Mouse (Mus musculus) embryonic facial prominence, embryonic 15.5 days (tissue): ENCODE data around the gene Lrrc46. TPM values are rescaled to one million over a fixed set of nuclear protein-coding genes. Genes with fewer than 3 reads are reported as not detected.

Experiments
- ATAC-seq: fragments of 200-750 bp; cut with Nextera tagmentation; 2 replicates; pipeline ENCODE4 v1.8.0; 2017; ENCODE audit warnings: low read depth, moderate TSS enrichment; ENCODE audit not compliant: insufficient number of reproducible peaks, low FRiP score, low TSS enrichment
- H3K27ac ChIP-seq: fragments of 300-500 bp; sonication (generic); replicated peaks from 2 replicates; pipeline ENCODE4 v1.5.1; 2015; ENCODE audit warnings: mild to moderate bottlenecking, inconsistent platforms
- H3K27me3 ChIP-seq: fragments of 300-500 bp; sonication (generic); 2 replicates; pipeline ENCODE4 v1.6.1; 2015; ENCODE audit warnings: inconsistent platforms
- H3K36me3 ChIP-seq: fragments of 300-500 bp; sonication (generic); 2 replicates; pipeline ENCODE4 v1.6.1; 2015; ENCODE audit warnings: mild to moderate bottlenecking, inconsistent platforms
- H3K4me1 ChIP-seq: fragments of 300-500 bp; sonication (generic); 2 replicates; pipeline ENCODE4 v1.6.1; 2015; ENCODE audit warnings: inconsistent platforms
- H3K4me2 ChIP-seq: fragments of 300-500 bp; sonication (generic); replicated peaks from 2 replicates; pipeline ENCODE4 v1.6.1; 2015; ENCODE audit warnings: mild to moderate bottlenecking, inconsistent platforms
- H3K4me3 ChIP-seq: fragments of 300-500 bp; sonication (generic); replicated peaks from 2 replicates; pipeline ENCODE4 v1.5.1; 2015; ENCODE audit warnings: mild to moderate bottlenecking, inconsistent platforms
- H3K9ac ChIP-seq: fragments of 300-500 bp; sonication (generic); 2 replicates; pipeline ENCODE4 v1.6.1; 2015; ENCODE audit warnings: inconsistent platforms
- H3K9me3 ChIP-seq: fragments of 300-500 bp; sonication (generic); replicated peaks from 2 replicates; pipeline ENCODE4 v1.6.1; 2016; ENCODE audit warnings: inconsistent platforms
- WGBS: fragments of 180-500 bp; shearing (Covaris S2); methylation state at CpG from one replicate; pipeline ENCODE4 v1.1.7; 2015; 5-methylcytosine and 5-hydroxymethylcytosine counted together
- polyA plus RNA-seq: library from polyadenylated mRNA; unstranded; fragments of >200 nt; fragmentation: Nextera tagmentation; extraction: Ambion mirVana; gene quantifications from 2 replicates; pipeline ENCODE4 v1.2.1, GENCODE M21; 2015

Gene Lrrc46
- polyA plus RNA-seq, 1 experiment from 2014 or later: 21.4 TPM

DNA sequence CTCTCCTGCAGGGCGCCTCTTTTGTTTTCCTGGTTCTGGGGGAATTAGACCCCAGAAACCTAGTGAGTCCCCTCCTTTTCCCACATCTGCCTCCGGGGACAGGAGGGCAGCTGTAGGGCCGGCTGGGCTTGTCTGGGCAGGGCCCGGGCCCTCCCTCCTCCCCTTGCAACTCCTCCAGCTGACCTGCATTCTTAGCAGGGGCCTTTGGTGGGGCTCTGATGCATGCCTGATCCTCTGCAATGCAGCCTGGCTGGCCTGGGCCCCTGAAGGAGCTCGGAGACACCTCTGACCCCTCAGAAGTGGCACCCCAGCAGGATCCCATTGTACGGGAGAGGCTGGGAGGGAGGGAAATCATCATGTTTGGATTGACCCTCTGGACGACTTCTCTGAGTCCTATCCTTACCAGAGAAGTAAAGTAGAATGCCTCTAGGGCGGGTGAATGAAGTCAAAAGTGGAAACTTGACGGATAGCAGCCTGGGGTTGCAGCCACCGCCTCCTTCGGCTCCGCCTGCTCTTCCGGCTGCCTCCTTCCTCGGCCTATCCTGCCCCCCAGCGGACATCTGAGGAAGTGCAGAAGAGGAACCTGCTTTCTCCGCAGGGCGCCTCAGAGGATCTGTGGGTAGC is 15.4 kb downstream of the Lrrc46 start:
- Histone ChIP-seq H3K36me3 (no peaks in the 10 kb centered on the region), H3K9me3 (no peaks in the 10 kb centered on the region), H3K4me1 (peaks cover 43% of the 10 kb centered on the region), H3K4me3 (peak overlapping the region; percentile 36), H3K9ac (peak overlapping the region; percentile 12; the same call in 1 of the 2 replicates), H3K4me2 (peak overlapping the region; percentile 57), H3K27me3 (peaks cover 44% of the 10 kb centered on the region), H3K27ac (peak overlapping the region; percentile 80)
- ATAC-seq: peak; percentile 41
- WGBS: 1% methylated on average over 17 of the region's 17 CpGs

DNA sequence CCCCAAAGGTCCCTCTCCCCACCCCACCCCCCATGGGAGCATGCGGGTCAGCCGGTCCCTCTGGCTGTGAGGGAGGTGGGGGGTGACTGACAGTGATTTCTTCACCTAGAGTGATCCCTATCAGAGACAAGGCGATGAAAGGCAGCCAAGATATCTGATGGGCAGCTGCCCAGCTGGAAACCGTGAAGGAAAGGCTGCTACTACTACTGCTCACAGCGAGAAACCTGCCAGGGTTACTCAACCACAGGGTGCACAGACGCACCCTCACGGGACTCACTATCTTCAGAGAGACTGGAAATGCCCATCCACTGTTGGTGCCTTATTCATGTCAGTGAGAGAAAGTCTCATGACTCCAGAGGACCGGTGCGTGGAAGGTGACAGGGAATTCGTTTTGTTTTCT is 16.2 kb downstream of the Lrrc46 start:
- no peaks in the 10 kb centered on the region for H3K9me3 ChIP-seq
- H3K4me3 ChIP-seq: no peak overlapping the region
- WGBS: 31% methylated on average over 10 of the region's 10 CpGs
- H3K9ac ChIP-seq: no peak overlapping the region
- ATAC-seq: no peak
- peaks cover 35% of the 10 kb centered on the region for H3K4me1 ChIP-seq
- H3K4me2 ChIP-seq: no peak overlapping the region
- no peak overlapping the region for H3K27ac ChIP-seq
- H3K36me3 ChIP-seq: no peaks in the 10 kb centered on the region
- peaks cover 52% of the 10 kb centered on the region for H3K27me3 ChIP-seq

DNA sequence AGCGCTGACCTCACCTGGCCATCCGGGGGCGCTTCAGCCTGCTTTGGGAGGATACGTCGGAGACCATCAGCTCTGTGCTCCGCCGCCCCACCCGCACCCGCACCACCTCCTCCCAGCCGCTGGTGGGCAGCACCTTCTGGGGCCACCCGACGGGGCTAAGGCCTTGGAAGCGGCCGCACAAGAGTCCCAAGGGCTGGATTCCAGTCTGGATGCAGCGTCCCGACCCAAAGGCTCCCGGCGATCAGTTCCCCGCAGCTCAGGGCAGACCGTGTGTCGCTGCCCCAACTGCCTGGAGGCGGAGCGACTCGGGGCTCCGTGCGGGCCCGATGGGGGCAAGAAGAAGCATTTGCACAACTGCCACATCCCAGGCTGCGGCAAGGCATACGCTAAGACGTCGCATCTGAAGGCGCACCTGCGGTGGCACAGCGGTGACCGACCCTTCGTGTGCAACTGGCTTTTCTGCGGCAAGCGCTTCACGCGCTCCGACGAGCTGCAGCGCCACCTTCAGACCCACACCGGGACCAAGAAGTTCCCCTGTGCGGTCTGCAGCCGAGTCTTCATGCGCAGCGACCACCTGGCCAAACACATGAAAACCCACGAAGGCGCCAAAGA is 19.2 kb downstream of the Lrrc46 start:
- peak; percentile 27; the same call in 1 of the 2 replicates for ATAC-seq
- Histone ChIP-seq H3K9ac (peak overlapping the region; percentile 44; the same call in 1 of the 2 replicates), H3K9me3 (no peaks in the 10 kb centered on the region), H3K4me2 (peak overlapping the region; percentile 93), H3K27me3 (peaks cover 76% of the 10 kb centered on the region), H3K27ac (no peak overlapping the region), H3K36me3 (no peaks in the 10 kb centered on the region), H3K4me1 (peaks cover 56% of the 10 kb centered on the region), H3K4me3 (peak overlapping the region; percentile 56)
- WGBS: under 1% methylated on average over 50 of the region's 50 CpGs

DNA sequence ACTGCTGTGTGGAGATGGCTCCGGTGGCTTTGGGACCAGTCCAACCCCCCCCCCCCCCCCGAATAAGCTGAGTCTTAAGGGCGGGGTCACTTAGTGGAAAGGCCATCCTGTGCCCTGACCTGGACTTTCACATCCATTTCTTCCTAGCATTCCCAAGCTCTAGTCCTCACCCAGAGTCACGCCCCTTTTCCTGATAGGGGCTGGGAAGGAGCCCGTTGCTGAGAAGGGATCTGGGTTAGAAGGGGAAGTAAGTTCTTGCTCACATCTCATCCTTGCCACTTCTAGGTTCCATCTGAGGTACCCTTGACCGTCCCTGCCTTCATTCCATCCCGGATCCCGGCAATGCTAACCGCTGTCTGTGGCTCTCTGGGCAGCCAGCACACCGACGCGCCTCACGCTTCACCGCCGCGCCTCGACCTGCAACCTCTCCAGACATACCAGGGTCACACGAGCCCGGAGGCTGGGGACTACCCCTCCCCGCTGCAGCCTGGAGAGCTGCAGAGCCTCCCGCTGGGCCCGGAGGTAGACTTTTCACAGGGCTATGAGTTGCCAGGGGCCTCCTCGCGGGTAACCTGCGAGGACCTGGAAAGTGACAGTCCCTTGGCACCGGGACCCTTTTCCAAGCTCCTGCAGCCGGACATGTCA is 20.0 kb downstream of the Lrrc46 start:
- no peak overlapping the region for H3K27ac ChIP-seq

DNA sequence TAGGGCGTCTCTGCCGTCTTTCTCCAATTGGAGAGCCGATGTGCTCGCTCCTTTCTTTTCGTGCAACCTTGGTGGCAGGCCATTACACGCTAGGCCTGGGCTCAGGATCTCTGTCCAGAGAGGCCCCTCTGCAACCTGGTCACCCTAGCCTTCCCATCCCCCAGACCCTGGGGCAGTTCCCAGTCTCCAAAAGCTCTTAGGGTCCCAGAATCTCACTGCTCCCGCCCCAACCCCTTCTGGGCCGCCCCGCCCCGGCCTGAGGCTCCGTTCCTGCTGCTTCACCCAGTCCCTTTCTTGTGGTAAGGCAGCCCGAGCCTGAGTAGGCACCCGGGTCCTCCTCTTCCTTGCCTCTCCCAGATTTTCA is 21.9 kb downstream of the Lrrc46 start:
- peak overlapping the region; percentile 42 for H3K4me3 ChIP-seq
- WGBS: 5% methylated on average over 13 of the region's 13 CpGs
- ATAC-seq: no peak
- peaks cover 90% of the 10 kb centered on the region for H3K27me3 ChIP-seq
- H3K9me3 ChIP-seq: no peaks in the 10 kb centered on the region
- H3K9ac ChIP-seq: no peak overlapping the region
- H3K4me1 ChIP-seq: peaks cover 41% of the 10 kb centered on the region
- 0 out of 2 replicates have a peak overlapping the region, but pooled peaks have one; percentile 51 for H3K27ac ChIP-seq
- no peaks in the 10 kb centered on the region for H3K36me3 ChIP-seq
- H3K4me2 ChIP-seq: peak overlapping the region; percentile 55

More for the DNA sequence above, 20.0 kb downstream of the Lrrc46 start:
- no peaks in the 10 kb centered on the region for H3K36me3 ChIP-seq
- H3K4me1 ChIP-seq: peaks cover 55% of the 10 kb centered on the region
- WGBS: 4% methylated on average over 27 of the region's 27 CpGs
- peak overlapping the region; percentile 44 for H3K9ac ChIP-seq
- H3K4me3 ChIP-seq: peak overlapping the region; percentile 56
- peaks cover 83% of the 10 kb centered on the region for H3K27me3 ChIP-seq
- peak overlapping the region; percentile 93 for H3K4me2 ChIP-seq
- no peaks in the 10 kb centered on the region for H3K9me3 ChIP-seq
- no peak for ATAC-seq

DNA sequence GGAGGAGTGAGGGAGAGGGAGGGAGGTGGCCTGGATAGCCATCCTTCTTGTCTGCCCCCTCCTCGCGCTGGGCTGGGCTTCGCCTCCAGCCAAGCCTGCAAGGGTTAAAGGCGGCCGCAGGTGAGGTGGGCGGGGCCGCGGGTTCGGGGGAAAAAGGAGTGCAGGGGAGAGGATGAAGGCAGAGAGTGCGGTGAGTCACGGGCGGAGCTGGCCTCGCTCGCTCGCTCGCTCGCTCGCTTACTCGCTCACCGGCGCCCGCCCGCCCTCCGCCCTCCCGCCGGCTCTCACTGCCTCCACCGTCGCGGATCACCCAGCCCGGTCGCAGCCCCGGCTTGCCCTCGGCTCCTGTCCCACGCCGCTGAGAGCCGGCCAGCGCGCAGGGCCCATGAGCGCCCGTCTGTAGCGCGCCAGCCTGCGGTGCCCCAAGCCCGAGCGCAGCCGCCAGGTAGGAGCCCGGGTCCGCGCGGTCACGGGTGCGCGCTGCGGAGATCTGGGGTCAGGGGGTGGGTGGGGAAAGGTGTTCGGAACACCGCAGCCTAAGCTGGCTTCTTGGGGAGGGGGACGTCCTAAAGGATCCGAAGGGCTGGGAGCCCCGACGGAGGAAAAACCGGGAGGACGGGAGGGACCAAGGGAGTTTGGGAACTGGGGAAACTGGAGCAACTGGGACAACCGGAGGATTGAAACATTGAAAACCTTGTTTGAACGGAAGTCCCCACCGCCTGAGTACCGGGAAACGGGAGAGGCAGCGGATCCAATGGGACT is 22.4 kb downstream of the Lrrc46 start:
- peak; percentile 23; the same call in 1 of the 2 replicates for ATAC-seq
- peak overlapping the region; percentile 58; the same call in 1 of the 2 replicates for H3K27ac ChIP-seq
- no peaks in the 10 kb centered on the region for H3K9me3 ChIP-seq
- peak overlapping the region; percentile 55 for H3K4me2 ChIP-seq
- peaks cover 86% of the 10 kb centered on the region for H3K27me3 ChIP-seq
- no peak overlapping the region for H3K9ac ChIP-seq
- under 1% methylated on average over 65 of the region's 68 CpGs for WGBS
- no peaks in the 10 kb centered on the region for H3K36me3 ChIP-seq
- H3K4me1 ChIP-seq: peaks cover 41% of the 10 kb centered on the region
- H3K4me3 ChIP-seq: peak overlapping the region; percentile 42

DNA sequence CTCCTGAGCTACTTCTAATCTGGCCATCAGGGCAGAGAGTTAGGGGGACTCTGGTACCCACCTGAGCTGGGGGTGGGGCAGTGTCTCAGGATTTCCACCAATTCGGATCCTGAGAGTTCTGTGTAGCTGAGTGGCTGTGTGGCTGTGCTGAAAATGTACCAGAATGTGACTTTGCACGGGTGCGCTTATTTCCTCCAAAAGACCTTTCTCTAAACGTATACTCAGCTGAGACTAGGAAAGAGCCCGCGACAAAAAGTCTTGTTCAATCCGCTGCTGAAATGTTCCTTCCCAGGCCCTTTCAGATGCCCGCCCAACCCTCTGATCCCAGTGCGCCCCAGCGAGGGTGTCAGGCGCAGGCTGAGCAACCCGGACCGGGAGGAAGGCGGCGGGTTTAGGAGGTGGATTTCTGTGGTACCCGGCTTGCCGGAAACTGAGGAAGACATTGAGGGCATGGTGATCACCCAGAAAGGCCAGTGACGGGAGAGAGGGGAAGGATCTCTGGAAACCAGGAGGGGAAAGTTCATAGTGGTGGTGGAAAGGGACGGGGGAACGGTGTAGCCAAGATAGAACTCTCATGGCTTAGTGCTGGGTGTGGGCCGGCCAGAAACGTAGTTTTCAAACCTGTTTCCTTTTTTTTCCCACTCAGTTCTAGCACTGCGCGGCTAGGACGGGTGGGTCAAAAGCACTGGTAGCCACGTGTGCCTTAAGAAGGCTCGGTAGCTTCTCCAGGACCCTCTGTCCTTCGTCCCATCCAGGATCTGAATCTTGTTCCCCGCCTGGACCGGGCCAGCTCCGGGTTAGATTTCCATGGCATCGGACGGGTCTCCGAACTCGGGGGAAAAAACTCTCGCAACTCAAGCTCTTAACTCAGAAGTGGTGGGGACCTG is 23.3 kb downstream of the Lrrc46 start:
- Histone ChIP-seq H3K4me2 (peak overlapping the region; percentile 55), H3K27me3 (peaks cover 78% of the 10 kb centered on the region), H3K9ac (no peak overlapping the region), H3K4me3 (peak overlapping the region; percentile 42), H3K4me1 (peaks cover 41% of the 10 kb centered on the region), H3K36me3 (no peaks in the 10 kb centered on the region), H3K9me3 (no peaks in the 10 kb centered on the region), H3K27ac (no peak overlapping the region)
- WGBS: under 1% methylated on average over 36 of the region's 36 CpGs
- no peak for ATAC-seq

DNA sequence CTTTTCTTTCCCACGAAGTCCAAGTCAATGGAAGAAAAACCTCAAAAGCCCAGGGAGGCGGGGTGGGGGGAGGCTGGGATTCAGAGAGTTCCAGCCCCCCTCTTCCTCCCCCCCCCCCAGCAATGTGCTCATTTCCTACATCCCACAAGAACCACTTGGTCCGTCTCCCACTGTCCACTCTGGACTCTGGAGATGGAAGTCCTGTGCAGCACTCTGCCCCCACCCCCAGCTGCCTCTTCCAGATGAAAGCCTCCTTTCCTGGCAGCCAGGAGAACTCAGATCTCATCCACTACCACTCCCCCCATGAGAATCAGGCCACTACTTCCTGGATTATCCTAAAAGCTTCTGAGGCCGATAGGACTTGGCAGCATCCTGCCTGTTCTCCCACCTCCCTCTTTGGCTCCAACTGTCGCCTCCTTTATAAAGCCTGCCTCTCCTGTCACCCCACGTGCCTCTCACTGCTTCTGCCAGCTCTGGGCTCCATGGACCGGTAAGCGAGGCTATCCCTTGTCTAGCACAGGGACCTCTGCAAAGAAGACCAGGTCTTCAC is 28.0 kb downstream of the Lrrc46 start, which contains the start of gene Sp6:
Sp6 (plus strand) TSS at position 274 of the 550 bp plus-strand sequence.
- Histone ChIP-seq H3K9ac (no peak within 1 kb of the TSS), H3K4me3 (no peak within 1 kb of the TSS), H3K36me3 (no peaks in the 10 kb centered on the region), H3K9me3 (no peaks in the 10 kb centered on the region), H3K27ac (no peak within 1 kb of the TSS), H3K4me2 (no peak within 1 kb of the TSS), H3K4me1 (peaks cover 7% of the 10 kb centered on the region), H3K27me3 (peaks cover 54% of the 10 kb centered on the region)
- no peak for ATAC-seq
- WGBS: 24% methylated on average over 8 of the region's 8 CpGs

DNA sequence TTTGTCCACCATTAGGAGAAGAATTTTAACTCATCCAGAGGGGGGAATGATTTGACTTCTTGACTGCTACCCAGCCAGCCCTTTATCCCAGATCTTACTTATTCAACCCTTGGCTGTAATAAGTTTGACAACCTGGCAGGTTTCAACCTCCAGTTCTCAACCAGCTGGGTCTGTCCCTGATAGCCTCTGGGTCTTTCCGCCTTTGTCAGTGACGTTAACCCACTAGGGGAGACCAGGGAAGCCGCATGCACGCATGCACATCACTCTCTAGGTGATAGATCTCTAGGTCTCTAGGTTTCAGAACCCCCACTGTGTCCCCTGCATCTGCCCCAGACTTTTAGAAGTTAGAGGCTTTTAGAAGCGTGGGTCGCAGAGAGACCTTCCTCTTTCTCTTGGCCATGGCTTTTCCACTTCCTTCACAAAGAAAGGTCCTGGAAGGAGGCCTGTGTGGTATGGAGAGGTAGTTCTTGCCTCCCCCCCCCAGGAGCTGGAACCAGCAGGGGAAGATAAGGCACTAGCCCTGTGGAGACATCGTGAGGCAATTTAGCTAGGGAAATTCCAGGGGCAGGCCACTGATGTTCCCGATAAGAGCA is 31.9 kb downstream of the Lrrc46 start:
- H3K9me3 ChIP-seq: no peaks in the 10 kb centered on the region
- H3K27ac ChIP-seq: no peak overlapping the region
- H3K9ac ChIP-seq: no peak overlapping the region
- H3K4me2 ChIP-seq: no peak overlapping the region
- no peak for ATAC-seq
- H3K4me3 ChIP-seq: no peak overlapping the region
- H3K4me1 ChIP-seq: no peaks in the 10 kb centered on the region; the same call in 1 of the 2 replicates
- H3K27me3 ChIP-seq: peaks cover 33% of the 10 kb centered on the region
- WGBS: 52% methylated on average over 8 of the region's 8 CpGs
- H3K36me3 ChIP-seq: no peaks in the 10 kb centered on the region
